Comparison of ENCODE assay signal across 19 mouse cellular contexts in the genomic region with DNA sequence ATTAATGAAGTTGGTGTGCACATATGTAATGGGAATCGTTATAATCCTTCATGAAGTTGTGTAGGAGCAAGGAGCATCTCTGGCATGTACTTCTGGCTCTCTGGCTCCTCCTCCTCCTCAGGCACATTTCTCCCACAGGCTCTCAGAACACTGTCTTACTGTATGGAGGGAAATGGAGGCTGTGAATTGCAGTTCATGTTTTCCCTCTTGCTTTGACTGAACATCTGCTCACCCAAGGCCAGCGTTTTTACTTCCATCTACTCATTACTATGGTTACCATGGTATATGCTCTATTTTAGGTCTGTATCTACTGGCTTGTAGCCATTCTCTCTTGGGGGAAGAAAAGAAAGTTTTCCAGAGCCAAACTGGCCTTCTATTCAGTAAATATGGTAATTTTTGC.
DNase-seq lines count a peak whose midpoint lies in the region; ATAC-seq and TF ChIP-seq lines count a peak whose summit lies in the region.
"Had no signal": no experiment of that assay in that cellular context is flagged by ENCODE, and none has a peak within 500 bp of the region (broad histone marks: within the 10 kb centered on the region; RNA-seq: fewer than 3 reads in every experiment).

No protein-coding gene starts in this region.

- TF ChIP-seq CTCF in cerebellum, adult 2 months (IDR thresholded peaks at IDR 0.05; ENCODE audit: borderline replicate concordance, insufficient read depth, low read depth, low read length): no peak

- H3K4me1 ChIP-seq in hindbrain, embryonic 11.5 days (replicated peaks; ENCODE audit: control insufficient read depth, insufficient read depth, low read length): no peaks in the 10 kb centered on the region
- H3K4me1 ChIP-seq in hindbrain, embryonic 10.5 days (replicated peaks): no peaks in the 10 kb centered on the region
- H3K4me1 ChIP-seq in forebrain, embryonic 15.5 days: peaks cover 6% of the 10 kb centered on the region; the same call in 1 of the 2 replicates
- no peaks in the 10 kb centered on the region for H3K4me1 ChIP-seq in neural tube, embryonic 14.5 days (ENCODE audit: control insufficient read depth, insufficient read depth, low read length)
- H3K4me1 ChIP-seq in cerebellum, adult 2 months (ENCODE audit: control insufficient read depth, insufficient read depth, low read length): no peaks in the 10 kb centered on the region
- H3K4me1 ChIP-seq: embryonic facial prominence, embryonic 15.5 days; heart, embryonic 15.5 days; limb, embryonic 12.5 days had no signal

- H3K27me3 ChIP-seq in hindbrain, embryonic 11.5 days (ENCODE audit: control insufficient read depth, insufficient read depth, low read length): no peaks in the 10 kb centered on the region
- H3K27me3 ChIP-seq in hindbrain, embryonic 10.5 days (ENCODE audit: insufficient read depth, poor library complexity, severe bottlenecking): no peaks in the 10 kb centered on the region
- H3K27me3 ChIP-seq in forebrain, embryonic 15.5 days: no peaks in the 10 kb centered on the region
- no peaks in the 10 kb centered on the region for H3K27me3 ChIP-seq in neural tube, embryonic 14.5 days (ENCODE audit: control insufficient read depth, insufficient read depth, low read length)
- no peaks in the 10 kb centered on the region for H3K27me3 ChIP-seq in cerebellum, adult 2 months (ENCODE audit: control insufficient read depth, insufficient read depth, low read length)
- H3K27me3 ChIP-seq: embryonic facial prominence, embryonic 15.5 days; heart, embryonic 15.5 days; limb, embryonic 12.5 days had no signal

- no peak overlapping the region for H3K9ac ChIP-seq in hindbrain, embryonic 11.5 days (ENCODE audit: low read depth, low read length)
- no peak overlapping the region for H3K9ac ChIP-seq in forebrain, embryonic 15.5 days (replicated peaks)
- H3K9ac ChIP-seq in neural tube, embryonic 14.5 days (replicated peaks; ENCODE audit: low read depth, low read length): no peak overlapping the region
- H3K9ac ChIP-seq: embryonic facial prominence, embryonic 15.5 days; heart, embryonic 15.5 days; limb, embryonic 12.5 days; lung, embryonic 14.5 days had no signal

- no peaks in the 10 kb centered on the region for H3K9me3 ChIP-seq in hindbrain, embryonic 11.5 days (ENCODE audit: control insufficient read depth, low read length)
- no peaks in the 10 kb centered on the region for H3K9me3 ChIP-seq in hindbrain, embryonic 10.5 days
- H3K9me3 ChIP-seq in forebrain, embryonic 15.5 days: no peaks in the 10 kb centered on the region
- no peaks in the 10 kb centered on the region for H3K9me3 ChIP-seq in neural tube, embryonic 14.5 days (ENCODE audit: control insufficient read depth, low read length)
- H3K9me3 ChIP-seq: embryonic facial prominence, embryonic 15.5 days; G1E; heart, embryonic 15.5 days; limb, embryonic 12.5 days had no signal

- no peak overlapping the region for H3K4me2 ChIP-seq in hindbrain, embryonic 11.5 days (replicated peaks; ENCODE audit: low read depth, low read length)
- H3K4me2 ChIP-seq in forebrain, embryonic 15.5 days (replicated peaks): no peak overlapping the region
- no peak overlapping the region for H3K4me2 ChIP-seq in neural tube, embryonic 14.5 days (ENCODE audit: low read depth, low read length)
- H3K4me2 ChIP-seq: embryonic facial prominence, embryonic 15.5 days; heart, embryonic 15.5 days; limb, embryonic 12.5 days; lung, embryonic 14.5 days had no signal

- H3K36me3 ChIP-seq in hindbrain, embryonic 11.5 days (ENCODE audit: control insufficient read depth, insufficient read depth, low read length): no peaks in the 10 kb centered on the region
- H3K36me3 ChIP-seq in hindbrain, embryonic 10.5 days: no peaks in the 10 kb centered on the region
- H3K36me3 ChIP-seq in forebrain, embryonic 15.5 days: no peaks in the 10 kb centered on the region
- H3K36me3 ChIP-seq in neural tube, embryonic 14.5 days (ENCODE audit: control insufficient read depth, insufficient read depth, low read length): no peaks in the 10 kb centered on the region
- H3K36me3 ChIP-seq: embryonic facial prominence, embryonic 15.5 days; G1E; heart, embryonic 15.5 days; limb, embryonic 12.5 days had no signal

- peak; percentile 6 for DNase-seq in hindbrain, embryonic 11.5 days (ENCODE audit: low spot score)
- no peak for DNase-seq in hindbrain, embryonic 10.5 days (ENCODE audit: low spot score)
- peak; percentile 25 to 36 for DNase-seq in left cerebral cortex, adult 9 months (ENCODE audit: low spot score in 2 of 2)
- DNase-seq in cerebellum, adult 2 months: no peak
- DNase-seq in gastrocnemius, postnatal 36 days: no peak
- DNase-seq in kidney, postnatal 36 days: no peak
- DNase-seq: B cell, adult 2 months; cerebellum, postnatal 25 days; gastrocnemius, postnatal 25 days; kidney, postnatal 25 days; lung, embryonic 14.5 days; thymus, adult 18-20 months had no signal

- peak; percentile 80 for ATAC-seq in hindbrain, embryonic 11.5 days (ENCODE audit: low FRiP score)
- peak; percentile 94 for ATAC-seq in forebrain, embryonic 15.5 days (replicated peaks)
- ATAC-seq in neural tube, embryonic 14.5 days (ENCODE audit: low read depth): peak; percentile 84; the same call in 1 of the 2 replicates
- ATAC-seq: intestine, embryonic 16.5 days had no signal

- no peak overlapping the region for H3K4me3 ChIP-seq in hindbrain, embryonic 11.5 days (ENCODE audit: low read depth, low read length)
- no peak overlapping the region for H3K4me3 ChIP-seq in hindbrain, embryonic 10.5 days
- H3K4me3 ChIP-seq in forebrain, embryonic 15.5 days: no peak overlapping the region
- no peak overlapping the region for H3K4me3 ChIP-seq in neural tube, embryonic 14.5 days (ENCODE audit: low read depth, low read length)
- H3K4me3 ChIP-seq in cerebellum, adult 2 months (replicated peaks; ENCODE audit: insufficient read depth, low read depth, low read length): no peak overlapping the region
- H3K4me3 ChIP-seq: embryonic facial prominence, embryonic 15.5 days; heart, embryonic 15.5 days; limb, embryonic 12.5 days had no signal

- intact Hi-C loops in gastrocnemius, postnatal 36 days (cut with DNase I): no loop called here

- TF ChIP-seq POLR2A in cerebellum, adult 2 months (IDR thresholded peaks at IDR 0.05; ENCODE audit: borderline replicate concordance, insufficient read depth, low read length): no peak

- H3K27ac ChIP-seq in hindbrain, embryonic 11.5 days (ENCODE audit: low read depth, low read length): no peak overlapping the region
- no peak overlapping the region for H3K27ac ChIP-seq in hindbrain, embryonic 10.5 days
- no peak overlapping the region; the same call in 1 of the 2 replicates for H3K27ac ChIP-seq in forebrain, embryonic 15.5 days (replicated peaks)
- no peak overlapping the region for H3K27ac ChIP-seq in neural tube, embryonic 14.5 days (ENCODE audit: low read depth, low read length)
- H3K27ac ChIP-seq in cerebellum, adult 2 months (ENCODE audit: insufficient read depth, low read length): no peak overlapping the region
- H3K27ac ChIP-seq: embryonic facial prominence, embryonic 15.5 days; heart, embryonic 15.5 days; limb, embryonic 12.5 days had no signal

- WGBS in hindbrain, embryonic 11.5 days: 76% methylated on average over 2 of the region's 2 CpGs
- WGBS in hindbrain, embryonic 10.5 days: 79% methylated on average over 2 of the region's 2 CpGs
- 39% methylated on average over 2 of the region's 2 CpGs for WGBS in forebrain, embryonic 15.5 days
- 58% methylated on average over 2 of the region's 2 CpGs for WGBS in neural tube, embryonic 14.5 days
- 17% methylated on average over 2 of the region's 2 CpGs for WGBS in cerebellum, adult 2 months

Comparison
In these comparisons a context has a peak if more than half of its experiments do, and no peak if none do; other contexts are left out.
1. DNase-seq: peak in hindbrain, embryonic 11.5 days (single experiment) and left cerebral cortex, adult 9 months (2 of 2); none in hindbrain, embryonic 10.5 days (single experiment), cerebellum, adult 2 months (0 of 2), gastrocnemius, postnatal 36 days (0 of 2) and kidney, postnatal 36 days (0 of 2).
2. Peak in every context shown above with its lines, with median percentiles within 50 percentile points of each other: ATAC-seq.